Mouse (Mus musculus): ENCODE results near the gene Espl1.

GRCm38 (mm10) chr15:102249251-102249691, 46.8 kb upstream of the Espl1 start:
- TF ChIP-seq CTCF (IDR thresholded peaks at IDR 0.05; ENCODE audit: extremely low read depth, insufficient read depth, insufficient read length, insufficient replicate concordance) (no peak), POLR2A (IDR thresholded peaks at IDR 0.05; ENCODE audit: low read depth, low read length) (no peak)
